Mouse (Mus musculus) lung, postnatal 0 days (tissue): ENCODE results near the gene Snapc3.

Experiments used
- CTCF ChIP-seq: IDR thresholded peaks from 2 replicates; pipeline ENCODE4 v1.5.1; 2016; ENCODE audit warnings: antibody characterized with exemption, mild to moderate bottlenecking
- EP300 ChIP-seq: IDR thresholded peaks from 2 replicates; pipeline ENCODE4 v1.6.1; 2016; ENCODE audit warnings: antibody characterized with exemption, mild to moderate bottlenecking, control low read depth

DNA sequence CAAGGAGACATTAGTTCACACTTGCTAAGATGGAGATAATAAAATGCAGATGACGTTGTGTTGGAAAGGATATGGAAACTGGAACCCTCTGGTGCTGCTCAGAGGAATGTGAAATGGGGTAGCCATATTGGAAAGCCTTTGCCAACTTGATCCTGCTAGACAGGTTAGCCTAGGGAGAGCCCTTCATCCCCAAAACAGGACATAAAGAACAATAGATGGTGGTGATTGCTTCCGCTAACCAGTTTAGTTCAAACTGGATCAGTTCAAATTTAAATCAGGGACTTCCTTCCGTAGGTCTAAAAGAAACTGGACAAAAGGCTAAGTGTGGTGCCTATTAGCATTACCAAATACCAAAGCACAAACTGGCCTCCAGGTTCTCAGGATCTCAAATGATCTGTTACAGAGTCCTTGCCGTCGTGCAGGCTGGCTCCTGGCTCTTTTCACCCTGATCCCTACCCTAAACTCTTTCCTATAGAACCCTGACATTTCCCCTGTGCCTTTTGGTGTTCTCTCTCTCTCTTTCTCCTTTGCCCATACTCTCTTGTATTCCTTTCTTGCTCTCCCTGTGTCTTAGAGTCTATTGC is 3.2 kb upstream of the Snapc3 start:
- TF ChIP-seq CTCF (no peak), EP300 (no peak)
